Mouse (Mus musculus): Measurements from ENCODE around the gene Olfr1501. TPM values are rescaled to one million over a fixed set of nuclear protein-coding genes. Genes with fewer than 3 reads are reported as not detected.
"Not testable (repeated sequence)": the region's sequence is repeated elsewhere in the genome, so short reads cannot be mapped to it uniquely, and the experiment has no call there.

Gene Olfr1501
- not detected for polyA plus RNA-seq (2017; shearing (Covaris generic))

DNA sequence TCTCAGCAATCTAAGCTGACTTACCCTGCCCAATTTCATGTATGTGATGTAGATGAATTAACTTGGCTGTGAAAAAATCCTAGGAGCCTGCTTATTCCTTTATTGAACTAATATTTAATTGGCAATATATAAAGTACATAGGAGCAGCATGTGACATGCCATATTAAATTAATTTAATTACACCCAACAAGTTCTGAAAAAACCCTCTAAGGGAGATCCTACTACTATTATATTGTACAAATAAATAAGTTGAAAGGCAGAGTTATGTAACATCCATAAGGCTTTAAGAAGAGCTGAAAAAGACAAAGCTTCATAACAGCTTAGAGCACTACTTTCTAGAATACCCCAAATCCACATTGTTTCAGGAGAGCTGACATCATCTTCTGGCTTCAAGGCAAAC, at the start of gene Olfr1501:
TSS of gene Olfr1501 (minus strand) at position 101 of the 400 bp plus-strand sequence.
- ATAC-seq = not testable (repeated sequence)

GRCm38 (mm10) chr19:13897828-13898227, 47.3 kb upstream of the Olfr1501 start, which contains the start of gene Olfr1504:
Olfr1504 (minus strand) TSS chr19:13897928.
- ATAC-seq = no peak

DNA sequence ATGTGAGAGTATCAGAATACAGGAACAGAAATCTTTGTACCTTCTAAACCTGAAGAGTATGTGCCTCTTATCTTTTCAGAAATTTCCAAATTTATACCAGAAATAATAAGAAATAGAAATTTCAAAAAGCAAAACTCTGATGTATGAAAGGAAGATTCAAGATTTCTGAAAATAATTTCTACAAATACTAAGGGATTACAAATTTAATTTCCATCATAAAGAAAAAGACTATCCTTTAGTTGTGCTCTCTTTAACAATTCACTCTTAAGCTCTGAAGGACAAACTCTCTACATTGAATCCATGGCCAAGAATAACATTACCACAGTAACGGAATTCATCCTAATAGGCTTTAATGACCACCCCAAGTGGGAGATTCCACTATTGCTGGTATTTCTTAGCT, 11.0 kb upstream of the Olfr1501 start, which contains the start of gene Olfr1502:
TSS of gene Olfr1502 (plus strand) at position 301 of the 400 bp plus-strand sequence.
- no peak for ATAC-seq

GRCm38 (mm10) chr19:13830388-13830787, 20.1 kb downstream of the Olfr1501 start, which contains the start of gene Olfr1500:
Olfr1500 (minus strand) TSS chr19:13830488.
- no peak for ATAC-seq

GRCm38 (mm10) chr19:13828447-13828846, 22.0 kb downstream of the Olfr1501 start:
- ATAC-seq = no peak

- ATAC-seq = no peak
These were observed 29.6 kb downstream of the Olfr1501 start for GRCm38 (mm10) chr19:13820847-13821246.

GRCm38 (mm10) chr19:13819347-13819746, 31.1 kb downstream of the Olfr1501 start, which contains the start of gene Olfr1499:
Olfr1499 (minus strand) TSS chr19:13819447.
- ATAC-seq = no peak

GRCm38 (mm10) chr19:13818827-13819226, 31.7 kb downstream of the Olfr1501 start:
- ATAC-seq = no peak

- no peak for ATAC-seq
These were observed 37.7 kb downstream of the Olfr1501 start for GRCm38 (mm10) chr19:13812823-13813222.

DNA sequence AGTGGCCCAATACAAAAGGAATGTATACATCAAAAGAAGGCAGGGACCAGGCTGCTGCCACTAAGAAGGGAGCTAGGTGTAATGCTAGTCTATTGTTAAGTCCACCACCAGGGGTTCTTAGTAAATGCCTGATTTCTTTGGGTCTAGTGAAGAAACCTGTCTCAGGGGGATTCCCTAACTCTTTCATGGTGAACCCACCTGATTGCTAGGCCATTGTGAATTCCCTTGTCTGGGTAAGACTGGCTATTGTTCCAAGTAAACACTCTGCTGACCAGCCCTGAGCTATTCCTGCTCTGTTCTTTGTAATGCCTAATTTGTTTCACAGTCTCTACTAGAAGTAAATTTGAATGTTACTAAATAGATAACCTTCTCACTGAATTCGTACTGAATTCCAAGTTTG, 45.0 kb downstream of the Olfr1501 start:
- ATAC-seq = not testable (repeated sequence)

- no peak for ATAC-seq
These were observed 52.4 kb downstream of the Olfr1501 start, which contains the start of gene Olfr1497 for GRCm38 (mm10) chr19:13798102-13798501. Olfr1497 (minus strand) TSS chr19:13798202.

Other genes starting within 250 kb of the Olfr1501 start
- gene Olfr1487, start 233.3 kb downstream of the Olfr1501 start, polyA plus RNA-seq (2017; shearing (Covaris generic)) = not detected
- gene Olfr1489, start 219.1 kb downstream of the Olfr1501 start, polyA plus RNA-seq (2017; shearing (Covaris generic)) = under 1 TPM in 1 of 2 experiments, not detected in 1; 0.05 TPM
- not detected for gene Olfr1490, start 199.6 kb downstream of the Olfr1501 start, polyA plus RNA-seq (2017; shearing (Covaris generic))
- under 1 TPM in 1 of 2 experiments, not detected in 1; 0.46 TPM for gene Olfr1491, start 153.4 kb downstream of the Olfr1501 start, polyA plus RNA-seq (2017; shearing (Covaris generic))
- not detected for gene Olfr1493-ps1, start 127.4 kb downstream of the Olfr1501 start, polyA plus RNA-seq (2017; shearing (Covaris generic))
- gene Olfr1494, start 111.0 kb downstream of the Olfr1501 start, polyA plus RNA-seq (2017; shearing (Covaris generic)) = not detected
- not detected for gene Olfr1495, start 86.1 kb downstream of the Olfr1501 start, polyA plus RNA-seq (2017; shearing (Covaris generic))
- gene Olfr1496, start 72.8 kb downstream of the Olfr1501 start, polyA plus RNA-seq (2017; shearing (Covaris generic)) = not detected
- not detected for gene Olfr1497, start 52.5 kb downstream of the Olfr1501 start, polyA plus RNA-seq (2017; shearing (Covaris generic))
- gene Olfr1499, start 31.2 kb downstream of the Olfr1501 start, polyA plus RNA-seq (2017; shearing (Covaris generic)) = not detected
- gene Olfr1500, start 20.2 kb downstream of the Olfr1501 start, polyA plus RNA-seq (2017; shearing (Covaris generic)) = under 1 TPM in 1 of 2 experiments, not detected in 1; 0.35 TPM
- not detected for gene Olfr1502, start 11.1 kb upstream of the Olfr1501 start, polyA plus RNA-seq (2017; shearing (Covaris generic))
- gene Olfr1504, start 47.2 kb upstream of the Olfr1501 start, polyA plus RNA-seq (2017; shearing (Covaris generic)) = not detected
- gene Olfr1505, start 62.8 kb upstream of the Olfr1501 start, polyA plus RNA-seq (2017; shearing (Covaris generic)) = under 1 TPM in 1 of 2 experiments, not detected in 1; 0.12 TPM